Mouse (Mus musculus): ENCODE results near the gene Nkx2-5.

Gene Nkx2-5

DNA sequence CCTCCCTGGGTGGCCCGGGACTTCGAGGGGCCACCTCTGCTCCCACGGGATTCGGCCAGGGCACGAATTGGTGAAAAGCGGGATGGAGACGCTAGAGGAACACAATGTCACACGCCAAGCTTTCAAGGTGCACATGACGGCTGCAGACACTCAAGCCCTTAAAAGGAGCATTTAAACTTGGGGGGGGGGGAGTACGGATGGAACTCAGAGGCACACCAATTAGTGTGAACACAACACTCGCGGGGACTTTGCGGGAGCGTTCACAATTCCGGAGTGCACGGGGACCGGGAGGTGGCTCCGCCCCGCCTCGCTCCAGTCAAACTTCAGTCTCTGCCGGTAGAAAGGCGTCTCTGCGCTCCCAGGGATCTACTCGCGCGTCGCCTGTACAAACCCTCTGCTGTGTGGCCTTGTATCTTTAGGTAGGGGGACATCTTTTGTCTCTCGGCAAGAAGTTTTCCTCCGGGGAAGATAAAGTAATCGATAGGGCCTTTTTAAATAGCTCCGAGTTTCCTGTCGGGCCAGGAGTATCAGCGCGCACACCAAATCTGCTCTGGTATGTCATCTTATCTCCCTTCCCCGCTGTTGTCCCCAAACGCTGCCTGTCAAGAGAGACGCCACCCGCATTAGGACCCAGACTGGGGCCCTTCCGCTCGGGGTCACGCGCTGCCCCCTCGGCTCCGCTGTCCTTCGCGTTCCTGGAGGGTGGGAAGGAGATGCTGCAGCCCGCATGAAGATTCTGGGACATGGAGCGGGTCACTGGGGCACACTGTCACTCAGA, 5.7 kb upstream of the Nkx2-5 start:
- no peak for DNase-seq (ENCODE audit: extremely low read depth, insufficient read length, low spot score)

- no peak for DNase-seq (ENCODE audit: extremely low read depth, insufficient read length, low spot score)
Measured at GRCm38 (mm10) chr17:26849746-26850357, 5.0 kb upstream of the Nkx2-5 start.

DNA sequence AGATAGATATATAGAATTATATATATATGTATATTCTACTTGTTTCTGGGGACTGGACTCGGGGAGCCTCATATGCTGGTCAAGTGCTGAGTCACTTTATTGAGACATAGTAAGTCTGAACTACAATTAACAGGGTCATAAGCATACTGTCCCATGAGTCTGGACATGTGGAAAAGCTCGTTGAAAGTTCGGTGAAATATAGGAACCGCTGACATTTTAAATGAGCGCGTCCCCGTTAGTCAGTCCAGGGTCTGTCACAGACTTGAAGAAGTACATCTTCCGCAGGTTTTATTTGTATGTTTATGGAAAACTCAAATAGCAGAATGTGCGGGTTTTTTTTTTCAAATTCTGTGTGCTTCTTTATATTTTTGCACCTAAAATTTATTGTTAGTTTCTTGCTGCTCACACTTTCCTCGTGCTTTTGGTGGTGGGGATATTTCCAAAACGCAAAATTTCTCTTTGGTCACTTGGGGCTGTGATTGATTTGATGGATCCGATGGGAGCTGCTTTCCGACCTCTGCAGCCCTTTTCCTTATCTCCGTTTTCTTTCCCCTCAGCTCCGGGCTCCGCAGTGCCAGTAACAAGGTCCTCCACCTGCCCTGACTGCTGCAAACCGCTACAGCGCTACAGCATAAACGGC, 4.4 kb upstream of the Nkx2-5 start:
- DNase-seq (ENCODE audit: extremely low read depth, insufficient read length, low spot score) = no peak

GRCm38 (mm10) chr17:26848236-26848635, 3.4 kb upstream of the Nkx2-5 start:
- no peak for DNase-seq (ENCODE audit: extremely low read depth, insufficient read length, low spot score)

DNA sequence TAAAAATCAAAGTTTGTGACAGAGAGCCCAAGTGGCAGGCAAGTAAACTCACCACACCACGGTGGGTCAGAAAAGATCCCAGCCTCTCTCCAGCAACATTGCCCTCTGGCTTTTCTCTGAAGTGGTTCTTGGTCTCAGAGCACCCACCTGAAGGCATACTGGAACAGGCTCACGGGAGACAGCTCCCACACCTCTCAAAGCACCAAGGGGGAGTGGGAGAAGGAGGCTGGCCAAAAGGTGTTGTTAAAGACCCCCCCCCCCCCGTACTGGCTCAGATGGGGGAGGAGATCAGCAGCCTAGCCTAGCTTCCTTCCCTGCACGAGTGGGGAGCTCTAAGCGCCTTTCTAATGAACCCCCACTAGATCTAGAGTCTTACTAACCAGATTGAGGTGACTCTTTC, 3.0 kb upstream of the Nkx2-5 start:
- DNase-seq (ENCODE audit: extremely low read depth, insufficient read length, low spot score) = no peak

- no peak for DNase-seq (ENCODE audit: extremely low read depth, insufficient read length, low spot score)
Measured at GRCm38 (mm10) chr17:26846411-26846810, 1.6 kb upstream of the Nkx2-5 start.

DNA sequence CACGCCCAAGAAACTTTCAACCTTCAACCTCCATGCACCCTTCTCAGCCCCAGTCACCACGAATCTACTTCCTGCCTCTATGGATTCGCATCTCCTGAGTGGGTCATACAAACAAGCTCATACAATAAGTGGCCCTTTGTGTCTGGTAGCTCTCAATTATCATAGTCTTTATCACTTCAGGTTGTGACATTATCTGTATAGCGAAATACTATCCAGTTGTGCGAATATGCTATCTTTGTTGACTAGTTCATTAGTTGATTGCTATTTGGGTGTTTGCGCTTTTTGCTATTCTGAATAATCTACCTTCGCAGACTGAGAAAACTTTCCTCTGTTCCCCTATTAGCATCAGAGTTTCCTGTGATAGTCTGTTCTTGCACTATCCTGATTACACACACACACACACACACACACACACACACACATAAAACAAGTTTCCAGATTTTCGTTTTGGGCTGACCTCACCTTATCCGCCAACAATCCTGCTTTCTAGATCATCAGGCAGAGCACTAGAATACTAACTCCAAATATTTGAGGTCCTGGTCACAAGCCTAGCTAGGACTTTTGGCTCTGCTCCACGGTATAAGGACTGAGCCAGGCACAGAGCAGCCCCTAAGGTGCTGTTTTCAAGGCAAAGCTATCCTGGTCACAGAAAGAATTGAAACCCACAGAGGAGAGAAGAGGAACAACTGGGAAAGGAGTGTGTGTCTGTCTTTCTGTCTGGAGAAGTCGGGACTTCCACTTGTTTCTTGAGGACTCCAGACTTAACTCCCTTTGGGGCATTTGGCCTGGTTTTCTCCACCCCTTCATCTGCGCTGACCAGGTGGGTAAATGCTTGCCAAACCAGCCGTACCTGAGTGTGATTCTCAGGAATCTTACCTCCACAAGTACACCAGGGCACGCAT, 591 bp upstream of the Nkx2-5 start:
- DNase-seq (ENCODE audit: extremely low read depth, insufficient read length, low spot score) = no peak

DNA sequence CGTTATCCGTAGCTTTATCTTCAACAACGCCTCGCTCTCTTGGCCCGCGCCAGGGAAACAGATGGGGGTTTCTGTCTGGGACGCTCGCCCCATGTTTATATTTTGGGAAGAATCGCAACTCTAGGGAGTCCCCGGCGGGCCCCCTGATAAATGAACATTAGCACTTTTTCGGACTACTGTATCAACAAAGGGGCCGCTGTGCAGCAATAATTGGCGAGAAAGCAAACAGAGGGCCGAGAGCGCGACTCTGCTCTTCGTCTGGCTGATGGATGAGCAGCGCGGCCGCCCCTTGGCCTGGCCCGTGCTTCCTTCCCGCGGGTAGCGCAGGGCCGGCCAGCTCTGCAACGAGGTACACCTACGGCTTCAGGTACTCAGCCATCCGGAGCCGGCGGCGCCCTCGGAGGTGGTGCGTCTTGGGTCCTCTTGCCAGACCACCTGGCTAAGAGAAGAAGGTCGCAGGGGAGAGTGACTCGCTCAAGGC, 398 bp downstream of the Nkx2-5 start:
- no peak for DNase-seq (ENCODE audit: extremely low read depth, insufficient read length, low spot score)

GRCm38 (mm10) chr17:26843696-26844236, 1.0 kb downstream of the Nkx2-5 start:
- no peak for DNase-seq (ENCODE audit: extremely low read depth, insufficient read length, low spot score)

DNA sequence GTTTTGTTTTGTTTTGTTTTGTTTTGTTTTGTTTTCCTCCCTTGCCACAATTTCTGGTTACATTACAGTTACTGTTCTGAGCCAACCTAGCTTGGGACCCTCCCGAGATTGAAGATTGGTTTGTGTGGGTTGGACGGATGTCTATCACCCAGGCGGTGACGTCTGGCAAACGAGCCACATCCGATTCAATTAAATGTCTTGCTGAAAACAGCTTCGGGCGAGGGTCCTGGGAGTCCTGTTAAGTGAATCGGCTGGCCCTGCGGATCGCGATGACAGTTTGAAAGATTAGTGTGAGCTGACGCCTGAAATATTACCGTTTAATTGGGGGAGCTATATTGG, 1.6 kb downstream of the Nkx2-5 start:
- DNase-seq (ENCODE audit: extremely low read depth, insufficient read length, low spot score) = no peak

DNA sequence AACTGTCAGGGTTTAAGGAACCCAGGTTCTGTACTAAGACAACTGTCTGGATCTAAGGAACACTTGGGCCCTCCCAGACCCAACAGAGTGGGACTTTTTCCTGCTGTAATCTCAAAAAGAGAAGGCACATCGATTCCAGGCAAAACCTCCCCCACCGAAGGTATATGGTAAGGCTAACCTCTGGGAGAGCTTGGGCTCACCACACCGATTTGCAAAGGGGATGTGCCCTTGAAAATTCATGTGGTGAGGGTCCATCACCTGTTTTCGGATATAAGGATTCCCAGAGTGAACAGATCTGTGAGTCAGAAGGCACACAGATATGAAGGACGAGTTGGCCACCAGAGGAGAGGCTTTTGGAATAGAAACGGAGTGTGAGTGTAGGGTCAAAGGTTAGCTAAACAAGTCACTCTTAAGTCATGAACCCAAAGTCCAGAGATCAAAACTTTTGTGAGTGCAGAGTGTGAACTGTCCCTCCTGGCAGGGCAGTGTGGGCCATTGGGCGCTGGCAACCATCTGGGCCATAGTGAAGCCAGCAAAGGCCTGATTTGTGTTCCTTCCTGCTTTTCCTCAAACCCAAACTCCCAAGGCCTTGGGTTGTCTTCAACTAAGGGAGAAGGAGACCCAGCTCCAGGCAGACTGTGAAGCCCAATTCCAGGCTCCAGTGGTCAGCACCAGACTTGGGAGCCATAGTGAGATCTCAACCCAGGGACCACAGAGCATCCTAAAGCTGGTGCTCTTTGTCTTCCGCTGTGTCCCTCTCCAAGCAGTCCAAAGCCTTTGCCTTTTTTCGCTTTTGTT, 2.2 kb downstream of the Nkx2-5 start:
- DNase-seq (ENCODE audit: extremely low read depth, insufficient read length, low spot score) = no peak

GRCm38 (mm10) chr17:26841981-26842380, 2.8 kb downstream of the Nkx2-5 start:
- DNase-seq (ENCODE audit: extremely low read depth, insufficient read length, low spot score) = no peak

DNA sequence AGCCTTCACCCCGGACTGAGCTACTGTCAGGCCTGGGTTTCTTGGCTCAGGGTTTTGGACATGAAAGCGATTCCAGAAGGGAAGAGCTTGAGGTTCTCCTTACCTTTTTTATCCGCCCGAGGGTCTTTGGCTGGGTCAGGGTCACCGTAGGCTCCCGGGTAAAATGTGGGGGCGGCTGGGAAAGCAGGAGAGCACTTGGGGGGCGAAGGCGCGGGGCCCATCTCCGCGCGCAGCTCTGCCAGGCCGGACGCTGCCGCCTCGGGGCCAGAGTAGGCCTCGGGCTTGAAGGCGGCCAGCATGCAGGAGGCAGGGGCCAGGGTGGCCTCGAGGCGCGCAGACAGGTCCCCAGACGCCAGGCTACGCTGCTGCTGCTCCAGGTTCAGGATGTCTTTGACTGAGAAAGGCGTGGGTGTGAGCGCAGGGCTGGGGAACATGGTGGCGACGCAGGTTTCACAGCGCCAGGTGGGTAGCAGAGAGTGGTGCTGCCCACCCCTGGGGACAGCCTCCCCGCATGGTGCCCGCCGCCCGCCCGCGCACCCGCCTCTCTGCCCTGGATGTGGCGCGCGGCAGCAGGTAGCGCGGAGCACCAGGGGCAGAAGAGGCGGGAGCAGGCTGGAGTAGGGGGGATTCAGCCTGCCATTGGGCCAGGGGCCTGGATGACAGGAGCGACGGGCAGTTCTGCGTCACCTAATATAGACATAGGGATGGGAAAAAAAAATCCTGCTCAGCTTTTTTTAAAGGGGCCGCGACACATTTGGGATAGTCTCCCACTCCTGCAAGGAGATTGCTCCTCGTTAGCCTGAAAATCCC, 3.7 kb downstream of the Nkx2-5 start:
- DNase-seq (ENCODE audit: extremely low read depth, insufficient read length, low spot score) = peak; percentile 85

DNA sequence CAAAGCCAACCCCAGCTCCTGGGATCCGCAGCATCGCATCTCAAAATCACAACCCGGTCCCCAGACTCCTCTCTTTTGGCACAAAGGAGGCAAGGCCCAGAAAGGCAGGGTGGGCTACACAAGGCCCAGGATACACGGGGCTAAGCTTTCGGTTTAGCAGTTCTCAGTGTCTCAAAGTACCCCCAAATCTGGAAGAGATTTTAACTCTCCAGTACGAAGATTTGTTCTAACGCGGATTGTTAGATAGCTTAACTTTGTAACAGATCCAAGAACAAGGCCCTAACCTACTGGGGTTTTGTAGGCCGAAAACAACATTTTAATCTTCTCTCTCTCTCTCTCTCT, 4.4 kb downstream of the Nkx2-5 start:
- DNase-seq (ENCODE audit: extremely low read depth, insufficient read length, low spot score) = no peak

- DNase-seq (ENCODE audit: extremely low read depth, insufficient read length, low spot score) = no peak
Measured at GRCm38 (mm10) chr17:26839718-26840438, 4.9 kb downstream of the Nkx2-5 start.

DNA sequence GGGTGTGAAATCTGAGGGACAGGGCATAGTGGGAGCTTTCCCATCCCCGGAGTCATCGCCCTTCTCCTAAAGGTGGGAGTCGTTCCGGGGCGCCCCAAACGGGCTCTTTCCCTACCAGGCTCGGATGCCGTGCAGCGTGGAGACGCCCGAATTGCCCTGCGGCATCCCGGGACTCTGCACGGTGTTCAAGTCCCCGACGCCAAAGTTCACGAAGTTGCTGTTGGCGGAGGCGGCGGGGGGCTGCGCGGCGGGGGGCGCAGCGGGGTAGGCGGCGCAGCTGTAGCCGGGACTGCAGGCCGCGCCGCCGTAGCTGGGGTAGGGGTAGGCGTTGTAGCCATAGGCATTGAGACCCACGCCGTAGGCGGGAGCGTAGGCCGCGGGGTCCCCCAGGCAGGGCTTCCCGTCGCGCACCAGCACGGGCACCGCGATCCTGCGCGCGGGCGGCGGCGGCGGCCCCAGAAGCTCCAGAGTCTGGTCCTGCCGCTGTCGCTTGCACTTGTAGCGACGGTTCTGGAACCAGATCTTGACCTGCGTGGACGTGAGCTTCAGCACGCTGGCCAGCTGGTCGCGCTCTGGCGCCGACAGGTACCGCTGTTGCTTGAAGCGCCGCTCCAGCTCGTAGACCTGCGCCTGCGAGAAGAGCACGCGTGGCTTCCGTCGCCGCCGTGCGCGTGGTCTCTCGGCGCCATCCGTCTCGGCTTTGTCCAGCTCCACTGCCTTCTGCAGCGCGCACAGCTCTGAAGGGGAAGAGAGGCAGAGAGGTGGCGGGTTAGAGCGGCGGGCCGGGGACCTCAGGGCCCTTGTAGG, 5.7 kb downstream of the Nkx2-5 start:
- DNase-seq (ENCODE audit: extremely low read depth, insufficient read length, low spot score) = peak; percentile 38

GRCm38 (mm10) chr17:26838191-26838910, 6.5 kb downstream of the Nkx2-5 start:
- no peak for DNase-seq (ENCODE audit: extremely low read depth, insufficient read length, low spot score)
